Mouse (Mus musculus) left cerebral cortex, adult 2 months (tissue): ENCODE data around the gene Nlrc3. TPM values are rescaled to one million over a fixed set of nuclear protein-coding genes. Genes with fewer than 3 reads are reported as not detected.
"Not testable (repeated sequence)": the region's sequence is repeated elsewhere in the genome, so short reads cannot be mapped to it uniquely, and the experiment has no call there.

ENCODE experiments used
- DNase-seq, 2 experiments: peaks; one replicate each; pipeline ENCODE4 v3.0.0; 2021 to 2022; ENCODE audit warnings: low spot score in 2 of 2, mixed read lengths in 1 of 2; ENCODE audit errors: extremely low spot score in 1 of 2
- H3K27ac ChIP-seq: fragments of 200-600 bp; 2 replicates; pipeline ENCODE4 v1.8.1; 2022
- H3K4me3 ChIP-seq: fragments of 200-600 bp; 2 replicates; pipeline ENCODE4 v1.8.1; 2022
- CTCF ChIP-seq: fragments of 200-600 bp; IDR thresholded peaks from 2 replicates; pipeline ENCODE4 v1.8.1; 2022; ENCODE audit warnings: antibody characterized with exemption, mild to moderate bottlenecking, moderate library complexity
- intact Hi-C: fragments of 180-260 bp; cut with DNase I; formaldehyde crosslinking; loops from one replicate; pipeline ENCODE4 v1.15.1; 2025
- total RNA-seq, 2 experiments: library from RNA; stranded (reverse); gene quantifications; 2 replicates each; pipeline ENCODE4 v1.2.3; 2021

Nlrc3 gene
- total RNA-seq, 2 experiments from 2014 or later, result 2.5 to 2.8 TPM

DNA sequence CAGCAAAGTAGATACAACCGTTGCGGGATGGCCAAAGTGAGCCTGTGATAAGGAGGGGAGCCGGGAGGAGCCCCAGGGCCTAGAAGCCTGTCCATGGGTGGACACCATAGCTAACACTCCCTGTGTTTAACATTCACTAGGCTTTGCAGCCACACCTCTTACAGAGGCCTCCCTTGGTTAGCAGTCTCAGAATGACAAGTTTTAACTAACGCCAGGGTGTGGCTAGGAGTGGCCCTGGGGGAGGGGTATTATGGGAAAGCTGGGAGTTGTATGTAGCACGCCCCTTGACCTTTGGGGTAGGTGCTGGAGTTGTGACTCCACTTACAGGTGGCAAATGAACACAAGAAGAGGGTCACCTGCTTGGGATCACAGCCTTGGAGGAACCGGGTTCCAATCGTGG, 774 bp downstream of the Nlrc3 start:
- intact Hi-C loops, result no loop called here
- DNase-seq, result no peak
- no peak for TF ChIP-seq CTCF
- H3K4me3 ChIP-seq, result no peak overlapping the region
- no peak overlapping the region for H3K27ac ChIP-seq

DNA sequence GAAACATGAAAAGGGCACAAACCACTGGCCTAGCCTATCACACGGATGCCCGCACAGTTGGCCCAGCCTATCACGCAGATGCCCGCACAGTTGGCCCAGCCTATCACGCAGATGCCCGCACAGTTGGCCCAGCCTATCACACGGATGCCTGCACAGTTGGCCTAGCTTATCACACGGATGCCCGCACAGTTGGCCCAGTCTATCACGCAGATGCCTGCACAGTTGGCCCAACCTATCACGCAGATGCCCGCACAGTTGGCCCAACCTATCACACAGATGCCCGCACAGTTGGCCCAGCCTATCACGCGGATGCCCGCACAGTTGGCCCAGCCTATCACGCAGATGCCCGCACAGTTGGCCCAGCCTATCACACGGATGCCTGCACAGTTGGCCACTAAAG, 2.0 kb downstream of the Nlrc3 start:
- H3K27ac ChIP-seq, DNase-seq, H3K4me3 ChIP-seq, intact Hi-C loops: not testable (repeated sequence)

DNA sequence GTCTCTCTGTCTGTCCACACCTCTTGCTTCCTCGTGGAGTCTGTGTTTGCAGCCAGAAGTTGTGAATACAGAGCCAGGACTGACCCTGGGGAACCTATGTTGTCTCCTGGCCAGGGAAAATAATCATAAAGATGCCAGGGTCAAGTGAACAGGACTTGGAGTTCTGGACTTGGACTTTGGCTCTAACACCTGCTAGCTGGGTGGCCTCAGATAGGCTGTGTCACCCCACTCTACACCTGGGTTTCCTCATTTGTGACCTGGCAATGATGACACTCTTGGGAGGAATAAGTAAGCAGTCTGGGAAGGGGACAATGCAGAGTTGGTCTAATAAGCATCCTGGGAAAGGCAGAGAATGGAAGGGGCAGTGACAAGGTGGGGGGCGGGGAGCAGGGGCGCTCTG, 10.9 kb downstream of the Nlrc3 start:
- DNase-seq, result no peak
- H3K4me3 ChIP-seq, result no peak overlapping the region
- TF ChIP-seq CTCF, result no peak
- intact Hi-C loops, result no loop called here
- H3K27ac ChIP-seq, result no peak overlapping the region

DNA sequence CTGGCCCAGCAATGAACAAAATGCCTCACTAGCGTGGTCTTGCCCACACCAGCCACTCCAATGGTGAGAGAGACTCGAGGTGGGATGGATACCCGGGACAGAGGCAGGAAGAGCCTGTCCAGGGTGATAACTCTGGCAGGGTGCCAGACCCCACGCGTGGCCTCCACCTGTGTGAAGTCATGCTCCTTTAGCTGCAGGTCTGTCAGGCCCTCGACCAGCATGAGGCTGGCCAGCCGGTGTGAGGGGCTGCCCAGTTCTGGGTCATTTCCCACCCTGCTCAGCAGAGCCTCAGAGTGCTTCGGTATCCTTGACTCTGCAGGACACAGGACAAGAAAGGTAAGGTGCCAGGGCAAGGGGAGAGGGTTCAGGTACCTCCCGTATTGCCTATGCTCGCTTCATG, 11.4 kb downstream of the Nlrc3 start:
- Histone ChIP-seq H3K4me3 (no peak overlapping the region), H3K27ac (no peak overlapping the region)
- intact Hi-C loops, result no loop called here
- no peak for DNase-seq
- no peak for TF ChIP-seq CTCF

DNA sequence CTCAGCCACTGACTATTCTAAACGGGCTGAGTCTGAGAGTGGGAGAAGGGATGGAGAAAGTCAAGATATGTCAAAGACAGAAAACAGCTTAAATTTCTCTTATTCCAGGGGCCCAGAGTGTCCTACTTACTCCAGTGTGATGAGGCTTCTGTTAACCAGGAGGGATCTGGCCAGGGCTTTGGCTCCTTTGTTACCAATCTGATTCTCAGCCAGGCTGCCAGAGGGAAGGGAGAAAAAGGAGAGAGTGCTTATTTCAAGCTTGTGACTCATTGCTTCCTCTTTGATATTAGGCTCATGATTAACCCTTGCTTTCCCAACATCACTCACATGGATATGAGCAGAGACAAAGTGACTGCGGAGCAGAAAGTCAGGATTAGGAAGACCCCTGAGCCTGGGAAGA, 17.2 kb downstream of the Nlrc3 start:
- intact Hi-C loops, result no loop called here
- no peak for DNase-seq
- no peak overlapping the region for H3K4me3 ChIP-seq
- no peak for TF ChIP-seq CTCF
- H3K27ac ChIP-seq, result no peak overlapping the region

DNA sequence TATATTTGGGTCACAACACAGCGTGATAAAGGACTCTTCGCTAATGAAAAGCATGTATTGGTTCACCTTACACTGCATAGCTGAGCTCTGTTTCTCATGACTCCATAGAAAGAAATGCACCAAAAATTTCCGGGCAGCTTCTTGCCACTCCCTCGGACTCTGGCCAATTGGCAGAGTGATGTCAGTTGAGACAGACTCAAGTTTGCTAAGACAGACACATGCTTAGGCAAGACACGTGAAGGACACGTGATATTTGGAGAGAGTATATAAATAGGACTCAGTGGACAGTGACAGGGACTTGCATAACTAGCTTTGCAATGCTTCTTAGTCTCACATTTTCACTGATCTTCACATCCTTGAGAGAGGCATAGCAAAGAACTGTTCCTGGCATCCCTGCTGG, 20.1 kb downstream of the Nlrc3 start:
- intact Hi-C loops, result no loop called here
- Histone ChIP-seq H3K27ac (no peak overlapping the region), H3K4me3 (no peak overlapping the region)
- no peak for TF ChIP-seq CTCF
- no peak for DNase-seq

DNA sequence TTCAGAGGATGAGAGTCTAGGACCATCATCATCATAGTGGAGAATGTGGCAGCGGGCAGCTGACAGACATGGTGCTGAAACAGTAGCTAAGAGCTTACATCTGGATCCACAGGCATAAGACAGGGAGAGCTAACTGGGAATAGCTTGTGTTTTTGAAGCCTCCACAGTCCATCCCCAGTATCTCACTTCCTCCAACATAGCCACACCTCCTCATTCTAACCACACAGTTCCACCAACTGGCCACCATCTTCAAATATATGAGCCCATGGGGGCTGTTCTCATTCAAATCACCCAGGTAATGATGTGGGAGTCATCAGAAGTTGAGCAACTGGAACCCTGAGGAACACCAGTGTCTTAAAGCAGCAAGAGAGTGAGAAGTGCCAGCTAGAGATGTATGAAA, 25.3 kb downstream of the Nlrc3 start:
- no peak for DNase-seq
- Histone ChIP-seq H3K27ac (no peak overlapping the region), H3K4me3 (no peak overlapping the region)
- TF ChIP-seq CTCF, result no peak
- intact Hi-C loops, result no loop called here

DNA sequence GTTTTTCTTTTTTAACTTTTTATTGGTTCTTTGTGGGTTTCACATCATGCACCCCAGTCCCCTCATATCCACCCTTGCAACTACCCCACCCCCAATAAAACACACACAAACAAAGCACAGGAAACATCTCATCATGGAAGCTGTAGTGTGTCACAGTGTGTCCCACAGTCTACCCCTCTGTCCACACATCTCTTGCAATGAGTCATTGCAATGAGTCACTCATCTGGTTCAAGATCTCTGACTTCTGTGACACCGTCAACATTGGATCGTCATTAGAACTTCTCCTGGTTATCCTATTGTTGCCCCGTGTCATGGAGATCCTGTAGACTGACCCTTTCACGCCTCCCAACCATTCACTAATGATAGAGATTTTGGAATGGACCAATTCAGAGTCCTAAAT, 41.7 kb downstream of the Nlrc3 start:
- intact Hi-C loops, result no loop called here
- DNase-seq, result no peak
- TF ChIP-seq CTCF, result no peak

DNA sequence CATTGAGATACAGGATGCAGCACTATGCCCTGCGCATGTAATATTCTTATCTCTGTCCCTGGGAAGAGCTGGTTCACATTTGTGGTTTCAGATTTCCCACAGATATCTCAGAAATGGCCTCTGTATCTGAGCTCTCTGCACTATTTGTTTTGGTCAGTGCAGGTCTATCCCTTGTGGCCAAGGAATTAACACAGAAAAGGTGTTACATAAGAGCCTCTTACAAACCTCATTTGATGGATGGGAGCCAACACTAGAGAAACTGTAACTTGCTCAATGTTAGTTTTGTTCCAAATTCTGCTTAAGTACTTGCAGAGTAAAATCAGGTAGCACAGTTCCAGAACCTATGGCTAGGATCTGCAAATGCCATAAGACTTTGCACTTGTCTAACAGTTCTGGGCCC, 42.3 kb downstream of the Nlrc3 start:
- no peak for TF ChIP-seq CTCF
- Histone ChIP-seq H3K27ac (no peak overlapping the region), H3K4me3 (no peak overlapping the region)
- intact Hi-C loops, result no loop called here
- DNase-seq, result no peak

More for the DNA sequence above, 41.7 kb downstream of the Nlrc3 start:
- no peak overlapping the region for H3K27ac ChIP-seq
- no peak overlapping the region for H3K4me3 ChIP-seq

DNA sequence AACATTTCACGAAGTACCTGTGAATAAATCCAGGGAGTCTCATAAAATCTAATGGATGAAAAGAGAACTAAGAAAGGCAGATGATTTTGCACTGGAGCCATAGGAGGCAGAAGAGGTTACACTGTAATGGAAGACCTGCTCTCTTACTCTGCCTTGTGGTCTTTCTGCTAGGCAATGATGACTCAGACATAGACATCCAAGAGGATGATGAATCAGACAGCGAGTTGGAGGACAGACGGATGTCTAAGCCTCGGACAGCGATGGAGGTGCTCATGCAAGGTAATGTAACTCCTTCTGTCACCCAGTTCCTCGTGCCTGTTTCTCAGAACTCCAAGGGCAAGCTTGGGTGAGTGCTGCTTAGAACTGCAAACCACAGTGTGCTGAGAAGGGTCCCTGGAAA, 42.9 kb downstream of the Nlrc3 start:
- no peak overlapping the region for H3K4me3 ChIP-seq
- no peak for TF ChIP-seq CTCF
- intact Hi-C loops, result no loop called here
- H3K27ac ChIP-seq, result no peak overlapping the region
- DNase-seq, result no peak

DNA sequence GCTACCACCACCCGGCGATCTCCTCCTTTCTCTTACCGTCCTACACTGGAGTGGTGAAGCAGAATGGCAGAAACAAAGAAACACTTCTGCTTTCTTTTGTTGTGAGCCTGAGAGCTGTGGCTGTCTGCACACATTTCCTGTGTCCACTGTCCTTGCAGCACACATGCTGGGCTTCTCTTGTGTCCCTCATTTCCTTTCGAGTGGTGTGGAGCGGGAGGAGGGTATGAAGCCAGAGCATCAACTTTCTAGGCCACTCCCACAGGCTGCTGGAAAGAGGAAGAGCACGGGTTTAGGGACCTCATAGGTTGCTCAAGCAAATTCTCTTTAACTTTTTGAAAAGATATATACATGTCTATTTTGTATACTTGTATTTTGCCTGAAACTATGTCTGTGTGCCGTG, 47.3 kb downstream of the Nlrc3 start:
- intact Hi-C loops, result no loop called here
- no peak for DNase-seq
- TF ChIP-seq CTCF, result no peak
- Histone ChIP-seq H3K27ac (no peak overlapping the region), H3K4me3 (no peak overlapping the region)

DNA sequence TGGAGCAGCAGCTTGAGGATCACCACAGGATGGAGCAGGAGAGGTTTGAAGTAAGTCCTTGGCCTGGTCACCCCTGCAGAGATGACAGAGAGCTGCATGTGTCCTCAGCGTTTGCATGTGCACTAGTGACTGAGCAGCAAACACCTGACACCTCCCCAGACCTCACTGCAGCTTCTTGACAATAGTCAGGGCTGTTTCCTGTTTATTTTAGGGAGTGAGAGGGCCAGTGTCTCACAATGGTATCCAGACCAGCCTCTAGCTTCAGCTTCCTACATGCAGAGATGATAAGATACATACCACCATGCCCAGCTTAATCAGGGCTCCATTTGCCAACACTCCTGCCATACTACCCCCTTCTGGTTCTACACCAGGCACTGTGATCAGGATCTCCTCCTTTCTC, 47.9 kb downstream of the Nlrc3 start:
- Histone ChIP-seq H3K27ac (no peak overlapping the region), H3K4me3 (no peak overlapping the region)
- no peak for TF ChIP-seq CTCF
- intact Hi-C loops, result no loop called here
- no peak for DNase-seq

DNA sequence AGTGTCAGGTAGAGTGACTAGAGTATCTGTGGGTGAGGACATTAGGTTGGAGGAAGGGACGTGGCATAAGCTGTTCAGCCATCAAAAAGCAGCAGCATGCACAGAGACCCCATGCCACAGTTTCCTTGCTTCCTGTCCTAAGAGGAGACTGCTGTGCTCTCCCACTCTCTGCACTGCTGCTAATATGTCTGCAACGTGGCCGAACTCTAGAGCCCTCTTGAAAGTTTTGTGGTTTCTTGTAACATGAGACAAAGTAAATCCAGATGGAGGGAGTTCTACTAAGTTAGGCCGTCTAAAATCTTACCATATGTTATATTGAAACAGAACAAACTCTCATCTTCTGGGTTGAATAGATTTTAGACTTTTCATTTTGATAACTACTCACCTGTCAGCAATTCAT, 52.5 kb downstream of the Nlrc3 start:
- DNase-seq, result no peak
- no peak overlapping the region for H3K4me3 ChIP-seq
- TF ChIP-seq CTCF, result no peak
- no peak overlapping the region for H3K27ac ChIP-seq
- intact Hi-C loops, result no loop called here

DNA sequence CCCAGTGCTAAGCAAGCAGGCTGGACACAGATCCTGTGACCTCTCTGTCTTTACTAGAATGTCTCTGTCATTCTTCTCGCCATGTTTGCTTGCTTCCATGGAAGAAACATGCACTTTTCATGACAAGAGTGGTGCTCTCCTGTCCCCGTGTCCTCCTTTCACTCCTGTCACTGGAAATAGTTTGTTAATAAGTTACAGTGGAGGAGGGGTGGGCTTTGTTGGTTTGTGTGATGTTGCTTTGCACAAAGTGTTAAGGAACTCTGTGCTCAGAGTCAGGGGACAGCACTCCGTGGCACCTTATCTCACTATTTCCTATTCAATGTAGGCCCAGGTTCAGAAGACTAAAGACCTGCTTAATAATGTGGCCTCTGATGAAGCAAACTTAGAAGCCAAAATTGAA, 52.9 kb downstream of the Nlrc3 start:
- no peak for DNase-seq
- Histone ChIP-seq H3K4me3 (no peak overlapping the region), H3K27ac (no peak overlapping the region)
- no peak for TF ChIP-seq CTCF
- intact Hi-C loops, result no loop called here
